Mouse (Mus musculus): ENCODE results near the gene Gm36028.

Gm36028 gene

GRCm38 (mm10) chr16:37861029-37861428 lies at the start of gene Gm36028:
Gene Gm36028 (minus strand): TSS chr16:37861146.
- CTCF ChIA-PET = no interaction called here

- CTCF ChIA-PET = interaction anchor here (0.6 kb wide), 1 partner anchor 95 kb away, joined by 7 read pairs; no protein-coding TSS in a partner anchor
Observed at GRCm38 (mm10) chr16:37906456-37906855, 45.5 kb upstream of the Gm36028 start.

DNA sequence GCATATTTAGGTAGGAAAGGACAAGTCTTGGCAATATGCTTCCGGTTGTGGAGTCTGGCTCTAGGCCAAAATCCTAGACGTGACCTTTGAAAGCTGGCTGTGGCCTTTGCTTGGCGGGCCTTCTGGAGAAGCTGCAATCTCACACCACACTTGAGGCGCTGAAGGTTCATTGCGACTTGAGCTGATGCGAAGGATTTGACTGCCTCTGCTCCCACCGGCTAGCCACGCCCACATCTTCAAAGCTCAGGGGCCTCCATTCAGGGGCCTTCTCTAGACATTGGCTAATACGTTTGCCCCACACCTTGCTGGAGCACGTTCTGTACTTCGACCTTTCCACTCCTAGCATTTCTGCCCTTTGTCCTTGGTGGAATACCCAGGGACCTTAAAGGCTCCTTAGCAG lies 40.4 kb upstream of the Gm36028 start:
- CTCF ChIA-PET = no interaction called here

DNA sequence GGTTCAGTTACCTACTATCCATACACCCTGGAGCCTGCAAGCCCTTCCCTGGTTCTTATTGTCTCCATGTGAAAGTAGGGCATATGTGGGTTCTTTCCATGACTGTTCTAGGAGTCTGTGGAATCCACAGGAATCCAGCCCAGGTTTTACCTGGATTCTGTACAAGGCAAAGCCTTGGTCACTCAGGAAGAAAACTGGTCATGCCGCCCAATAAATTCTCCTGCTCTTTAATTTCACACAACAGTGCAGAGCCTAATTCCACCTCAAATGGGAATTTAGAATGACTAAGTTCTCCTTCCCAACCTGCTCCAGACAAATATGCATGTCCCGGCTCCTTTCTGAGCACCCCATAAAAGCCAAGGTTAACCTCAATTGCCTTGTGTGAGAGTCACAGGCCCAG lies 38.4 kb upstream of the Gm36028 start:
- CTCF ChIA-PET = no interaction called here

- CTCF ChIA-PET = no interaction called here
Observed at GRCm38 (mm10) chr16:37898790-37899189, 37.8 kb upstream of the Gm36028 start.

- CTCF ChIA-PET = no interaction called here
Observed at GRCm38 (mm10) chr16:37893942-37894341, 33.0 kb upstream of the Gm36028 start.

- CTCF ChIA-PET = no interaction called here
Observed at GRCm38 (mm10) chr16:37893381-37893780, 32.4 kb upstream of the Gm36028 start.

GRCm38 (mm10) chr16:37892667-37893066 lies 31.7 kb upstream of the Gm36028 start:
- CTCF ChIA-PET = no interaction called here

DNA sequence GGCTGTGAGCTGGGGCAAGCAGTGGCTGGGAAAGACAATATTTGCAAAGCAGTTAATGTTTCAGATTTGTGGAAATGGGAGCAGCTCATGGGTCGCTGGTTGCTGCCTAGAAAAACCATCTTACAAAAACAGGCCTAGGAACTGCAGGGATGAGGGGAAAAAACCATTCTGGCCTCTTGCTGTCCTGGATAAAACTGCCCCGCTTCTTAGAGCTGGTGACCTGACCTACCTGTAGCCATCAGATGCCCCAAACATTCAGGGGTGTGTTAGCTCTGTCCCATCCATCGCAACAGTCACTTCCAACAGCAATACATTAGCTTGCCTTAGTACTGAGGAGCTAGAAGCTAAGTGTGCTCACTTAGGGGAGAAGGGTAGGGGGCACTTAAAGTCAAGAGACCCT lies 28.0 kb upstream of the Gm36028 start:
- CTCF ChIA-PET = no interaction called here

- CTCF ChIA-PET = no interaction called here
Observed at GRCm38 (mm10) chr16:37881168-37881567, 20.2 kb upstream of the Gm36028 start.

DNA sequence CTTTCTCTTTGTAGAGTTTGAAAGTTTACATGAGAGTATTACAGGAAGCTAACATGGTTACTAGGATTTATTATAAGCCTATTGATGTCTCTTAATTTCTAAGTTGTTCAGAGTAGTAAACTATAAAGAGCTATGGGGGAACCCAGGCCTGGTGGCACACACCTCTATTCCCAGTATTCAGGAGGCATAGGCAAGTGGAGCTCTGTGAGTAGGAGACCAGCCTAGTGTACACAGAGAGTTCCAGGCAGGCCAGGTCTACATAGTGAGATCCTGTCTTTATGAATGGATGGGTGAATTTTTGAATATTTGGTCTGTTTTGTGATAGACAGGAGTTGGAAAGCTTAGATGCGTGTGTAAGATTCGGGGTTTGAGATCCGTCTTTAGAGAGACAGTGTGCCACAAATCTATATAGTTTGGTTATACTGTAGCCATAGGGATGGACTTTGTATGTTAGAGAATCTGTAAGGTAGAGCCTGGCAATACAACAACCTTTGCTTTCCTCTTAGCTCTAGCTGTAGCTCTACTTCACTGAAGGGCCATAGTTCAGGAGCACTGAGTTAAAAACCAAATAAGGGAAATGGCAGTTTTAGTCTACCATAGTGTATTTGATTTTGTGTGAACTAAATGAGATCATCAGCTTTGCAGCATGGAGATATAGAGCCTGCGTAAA lies 18.9 kb upstream of the Gm36028 start:
- CTCF ChIA-PET = no interaction called here

GRCm38 (mm10) chr16:37878951-37879505 lies 18.1 kb upstream of the Gm36028 start:
- CTCF ChIA-PET = no interaction called here

GRCm38 (mm10) chr16:37877406-37877805 lies 16.5 kb upstream of the Gm36028 start:
- CTCF ChIA-PET = no interaction called here

DNA sequence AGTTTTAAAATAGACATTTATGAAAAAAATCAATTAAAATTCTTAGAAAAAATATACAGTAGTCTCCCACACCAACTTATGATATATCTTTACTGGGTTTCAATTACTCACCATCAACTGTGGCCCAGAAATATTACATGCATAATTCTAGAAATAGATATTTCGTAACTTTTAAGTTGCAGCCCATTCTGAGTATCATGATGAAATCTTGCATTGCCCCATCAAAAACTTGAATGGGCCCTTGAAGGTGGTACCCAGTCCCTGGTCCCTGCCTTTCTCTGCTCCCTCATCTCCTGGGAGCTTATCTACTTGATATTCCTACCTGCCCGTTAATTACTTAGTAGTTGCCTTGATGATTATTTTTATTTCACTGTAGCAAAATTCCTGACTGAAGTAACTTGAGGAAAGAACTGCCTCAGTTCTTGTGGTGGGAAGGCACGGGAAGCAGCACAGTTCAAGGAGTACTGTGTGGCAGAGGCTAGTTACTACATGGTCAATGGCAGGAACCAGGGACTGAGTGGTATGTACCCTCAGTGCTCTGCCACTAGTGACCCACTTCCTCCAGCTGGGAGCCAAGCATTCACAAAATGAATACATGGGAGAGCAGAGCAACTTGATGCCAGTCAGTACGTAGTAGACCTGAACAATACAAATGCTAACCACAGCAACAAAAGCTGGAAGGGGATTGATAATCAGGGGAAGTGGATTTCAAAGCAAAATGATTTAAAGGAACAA lies 13.7 kb upstream of the Gm36028 start:
- CTCF ChIA-PET = no interaction called here

DNA sequence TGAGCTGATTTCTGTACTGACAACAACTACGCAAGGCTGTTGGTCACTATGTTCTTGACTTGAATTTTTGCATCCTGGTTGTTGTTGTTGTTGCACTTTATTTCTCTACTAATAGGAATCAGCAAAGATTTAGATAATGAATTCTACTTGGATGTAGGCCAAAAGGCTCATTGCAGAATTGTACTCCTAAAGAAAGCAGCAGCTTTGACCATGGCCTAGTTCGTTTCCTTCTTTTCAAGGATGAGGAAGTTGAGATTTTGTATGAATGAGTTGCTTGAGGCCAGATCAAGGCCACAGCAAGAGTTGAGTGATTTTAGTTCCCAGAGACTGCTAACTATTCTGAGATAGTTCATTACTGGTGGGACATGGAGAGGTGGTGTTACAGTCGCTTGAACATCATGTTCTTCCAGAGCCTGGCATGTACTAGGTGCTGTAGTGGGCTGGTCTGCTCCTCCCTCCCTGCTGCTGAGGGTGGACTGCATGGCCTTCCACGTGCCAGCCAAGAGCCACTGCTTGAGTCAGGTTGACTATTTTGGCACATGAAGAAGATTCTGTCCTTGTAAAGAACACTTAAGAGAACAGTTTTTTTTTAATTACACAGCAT lies 10.3 kb upstream of the Gm36028 start:
- CTCF ChIA-PET = no interaction called here

DNA sequence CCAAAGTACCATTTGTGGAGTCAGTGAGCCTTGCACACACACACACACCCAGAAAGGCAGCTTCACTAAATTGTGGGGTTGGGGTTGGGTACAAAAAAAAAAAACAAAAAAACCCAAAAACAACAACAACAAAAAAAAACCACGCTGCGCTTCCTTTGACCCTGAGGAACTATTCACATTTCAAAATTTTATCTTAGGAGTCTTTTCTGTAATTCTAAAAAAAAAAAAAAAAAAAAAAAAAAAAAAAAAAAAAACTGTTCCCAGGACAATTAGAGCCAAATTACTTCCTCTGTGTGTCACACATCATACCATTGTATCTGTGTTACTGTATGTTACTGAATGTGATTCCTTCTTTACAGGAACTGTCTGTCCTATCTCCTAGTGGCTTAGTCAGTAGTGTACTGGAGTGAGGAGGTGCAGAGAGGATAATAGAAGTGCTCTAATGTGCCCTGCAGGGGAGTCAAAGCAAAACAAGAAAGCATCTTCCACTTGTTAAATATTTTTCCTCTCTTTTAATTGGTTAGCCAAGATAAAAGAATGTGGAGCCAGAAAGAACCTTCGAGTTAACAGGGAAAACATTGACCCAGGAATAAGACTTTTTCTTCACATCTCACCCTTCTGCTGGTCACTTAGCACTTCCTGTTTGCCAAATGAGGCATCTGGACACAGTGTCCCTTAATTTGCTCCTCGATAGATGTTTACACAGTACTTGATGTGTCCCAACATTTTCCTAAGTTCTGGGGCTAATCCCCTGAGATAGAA lies 8.7 kb upstream of the Gm36028 start:
- CTCF ChIA-PET = interaction anchor here (0.6 kb wide), 1 partner anchor 46 kb away, joined by 4 read pairs; no protein-coding TSS in a partner anchor

GRCm38 (mm10) chr16:37868506-37869469 lies 7.8 kb upstream of the Gm36028 start:
- CTCF ChIA-PET = interaction anchor here (0.6 kb wide), 2 partner anchors 47 to 700 kb away, joined by 3 to 4 read pairs; no protein-coding TSS in a partner anchor

DNA sequence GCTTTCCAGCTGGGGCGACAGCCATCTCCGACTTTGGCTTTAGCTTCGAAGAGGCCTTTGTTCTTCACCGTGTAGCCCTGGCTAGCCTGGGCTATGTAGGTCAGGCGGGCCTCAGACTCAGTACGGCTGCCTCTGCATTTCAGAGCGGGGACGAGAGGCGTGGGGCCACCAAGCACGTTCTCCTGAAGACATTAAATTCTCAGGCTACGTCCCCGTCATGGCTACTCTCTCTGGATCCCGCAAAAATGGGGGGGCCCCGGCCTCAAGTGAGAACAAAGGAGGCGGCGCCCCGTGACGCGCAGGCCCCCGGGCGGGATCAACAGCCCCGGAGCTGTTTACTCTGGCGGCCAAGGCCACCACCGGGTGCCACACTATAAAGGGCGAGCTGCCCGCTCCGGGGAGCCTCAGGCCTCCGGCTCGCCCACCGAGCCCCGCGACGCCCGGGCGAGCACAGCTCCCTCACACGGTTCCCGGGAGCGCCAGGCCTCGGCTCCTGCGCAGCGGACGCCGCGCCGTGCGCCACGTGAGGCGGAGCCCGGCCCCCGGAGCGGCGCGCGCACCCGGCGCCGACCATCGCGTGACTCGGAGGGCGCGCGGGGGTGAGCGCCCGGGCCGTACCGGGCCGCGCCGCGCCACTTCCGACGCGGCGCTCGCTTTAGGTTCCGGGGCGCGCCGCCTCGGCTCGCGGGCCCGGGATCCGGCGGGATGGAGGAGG lies 7.0 kb upstream of the Gm36028 start, which contains the start of gene Lrrc58:
Gene Lrrc58 (plus strand): TSS at position 599 of the 715 bp plus-strand sequence.
- CTCF ChIA-PET = interaction anchor here (0.6 kb wide), 1 partner anchor 701 kb away, joined by 3 read pairs; no protein-coding TSS in a partner anchor

DNA sequence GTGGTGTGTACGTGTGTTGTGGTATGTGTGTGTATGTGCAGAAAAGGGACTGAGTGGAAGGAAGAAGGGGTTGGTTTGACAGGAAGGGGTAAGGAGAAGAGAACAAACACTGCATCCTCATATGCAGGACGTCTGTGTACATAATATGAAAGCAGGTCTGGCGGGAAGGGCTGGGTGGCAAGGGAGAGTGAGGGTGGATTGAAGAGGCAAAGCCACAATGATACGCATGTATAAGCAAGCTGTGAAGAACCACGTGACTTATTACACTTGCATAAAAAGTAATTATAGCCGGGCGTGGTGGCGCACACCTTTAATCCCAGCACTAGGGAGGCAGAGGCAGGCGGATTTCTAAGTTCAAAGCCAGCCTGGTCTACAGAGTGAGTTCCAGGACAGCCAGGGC lies 4.9 kb upstream of the Gm36028 start:
- CTCF ChIA-PET = no interaction called here

DNA sequence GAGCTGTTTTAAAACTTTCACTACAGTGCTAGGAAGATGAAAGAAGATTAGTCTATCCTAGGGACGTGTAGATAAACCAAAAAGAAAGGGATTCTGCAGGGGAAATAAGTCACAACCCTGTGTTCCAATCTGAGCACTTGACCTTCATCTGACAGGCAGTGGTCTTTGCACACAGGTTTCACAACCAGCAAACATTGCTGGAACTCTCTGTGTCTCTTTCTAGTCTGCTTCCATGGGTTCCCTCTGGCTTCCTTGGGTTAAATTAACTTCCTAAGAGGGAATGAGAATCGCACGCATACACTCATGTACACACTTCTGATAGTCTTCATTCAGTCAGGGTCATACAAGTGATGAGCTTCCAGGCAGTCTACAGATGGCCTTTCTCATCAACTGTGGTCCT lies 2.9 kb upstream of the Gm36028 start:
- CTCF ChIA-PET = no interaction called here
